Mouse (Mus musculus): Measurements from ENCODE around the gene Lrba.

The Lrba gene

DNA sequence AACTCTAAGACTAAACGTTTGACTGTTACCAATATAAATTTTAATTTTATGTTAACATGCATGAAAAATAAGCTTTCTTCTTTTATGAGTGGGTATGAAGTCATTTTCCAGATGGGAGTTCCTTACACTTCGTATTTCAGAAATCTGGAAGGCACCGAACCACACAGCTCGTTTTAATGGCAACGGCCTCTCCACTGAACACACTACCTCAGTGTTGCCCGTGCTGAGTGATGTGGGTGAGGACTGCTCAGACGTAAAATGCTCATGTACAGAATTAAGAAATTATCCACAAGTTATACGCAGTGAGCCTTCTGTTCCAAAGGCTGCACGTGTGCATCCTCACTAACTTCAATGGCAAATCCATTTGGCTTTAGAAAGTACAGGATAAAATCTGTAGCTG is 582.4 kb downstream of the Lrba start:
- DNase-seq: no peak

DNA sequence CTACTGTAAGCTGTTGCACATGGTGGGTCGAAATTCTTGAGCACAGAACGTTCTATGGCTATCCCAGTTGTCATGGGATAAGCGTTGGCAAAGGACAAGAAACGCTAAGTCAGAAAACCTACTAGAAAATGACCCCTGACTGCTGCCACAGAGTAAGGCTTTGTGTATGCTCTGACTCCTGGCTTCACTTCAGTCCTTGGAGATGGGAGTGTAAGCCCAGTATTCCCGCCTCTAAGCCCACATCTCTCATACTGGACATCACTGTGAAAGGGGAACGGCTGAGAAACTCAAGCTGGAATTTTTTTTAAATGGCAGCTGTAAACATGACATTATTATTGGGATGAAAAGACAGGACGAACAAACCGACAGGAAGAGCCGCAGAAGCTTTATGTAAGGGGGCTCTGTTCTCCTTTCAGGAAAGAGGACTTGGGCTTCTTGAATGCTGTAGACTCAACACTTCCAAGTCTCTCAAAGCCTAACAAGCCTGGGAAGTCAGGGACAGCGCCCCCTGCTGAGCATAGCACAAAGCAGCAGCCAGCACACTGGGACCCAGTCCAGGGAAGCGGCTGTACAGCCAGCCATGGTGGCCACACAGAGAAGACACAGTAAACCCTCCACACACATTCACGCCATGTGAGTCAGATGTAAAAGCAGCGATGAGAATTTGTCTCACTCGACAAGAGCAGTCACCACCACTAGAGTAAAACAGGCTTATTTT is 583.4 kb downstream of the Lrba start:
- peak; percentile 75 for DNase-seq

DNA sequence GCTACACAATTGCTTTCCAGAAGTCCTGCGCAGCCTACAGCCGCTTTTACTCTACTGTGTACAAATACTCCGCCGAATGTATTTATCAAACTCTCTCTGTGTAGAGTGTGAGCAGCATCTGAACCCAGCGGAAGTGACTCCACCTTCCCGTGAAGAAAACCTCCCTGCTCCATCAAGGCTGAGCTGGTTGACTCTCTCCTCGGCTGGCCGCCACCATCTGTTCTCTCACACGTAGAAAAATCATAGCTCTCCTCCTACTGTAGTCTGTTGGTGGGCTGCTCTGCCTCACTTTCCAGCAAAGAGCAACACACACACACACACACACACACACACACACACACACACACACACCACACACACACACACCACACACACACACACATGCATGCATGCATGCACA is 584.7 kb downstream of the Lrba start:
- no peak for DNase-seq

DNA sequence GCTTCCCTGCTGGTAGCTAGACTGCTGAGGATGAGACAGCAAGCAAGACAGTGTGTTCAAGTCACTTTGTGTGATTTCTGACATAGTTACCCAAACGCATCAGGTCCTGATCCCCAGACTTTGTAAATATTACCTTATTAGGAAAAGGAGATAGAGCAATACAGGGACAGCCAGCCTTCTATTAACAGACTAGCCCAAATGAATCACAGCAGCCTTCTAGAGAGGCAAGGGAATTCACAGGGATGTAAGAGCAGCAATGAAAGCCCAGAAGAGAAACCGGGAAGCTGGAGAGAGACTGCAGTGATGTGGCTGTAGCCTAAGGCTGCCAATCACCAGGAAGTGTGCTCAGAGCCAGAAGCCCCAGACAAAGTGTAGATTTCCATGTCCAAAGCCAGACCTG is 585.2 kb downstream of the Lrba start:
- no peak for DNase-seq

DNA sequence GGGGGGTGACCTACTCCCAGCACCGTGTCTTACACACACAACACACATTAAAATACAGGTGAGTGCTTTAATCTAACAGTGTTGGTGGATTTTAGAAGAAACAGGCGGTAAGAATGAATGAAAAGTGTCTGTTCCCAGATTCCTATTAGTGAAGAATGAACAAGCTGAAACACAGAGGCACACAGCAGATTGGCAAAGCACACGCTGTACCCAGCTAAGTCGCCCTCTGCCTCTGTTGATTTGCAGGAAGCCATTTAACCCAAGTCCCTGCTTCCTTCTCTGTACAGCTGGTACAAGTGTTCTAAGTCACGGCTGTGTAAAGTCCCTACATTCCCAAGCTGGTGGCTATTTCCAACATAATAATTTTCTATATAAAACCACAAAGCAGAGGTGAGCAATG is 586.4 kb downstream of the Lrba start:
- no peak for DNase-seq

DNA sequence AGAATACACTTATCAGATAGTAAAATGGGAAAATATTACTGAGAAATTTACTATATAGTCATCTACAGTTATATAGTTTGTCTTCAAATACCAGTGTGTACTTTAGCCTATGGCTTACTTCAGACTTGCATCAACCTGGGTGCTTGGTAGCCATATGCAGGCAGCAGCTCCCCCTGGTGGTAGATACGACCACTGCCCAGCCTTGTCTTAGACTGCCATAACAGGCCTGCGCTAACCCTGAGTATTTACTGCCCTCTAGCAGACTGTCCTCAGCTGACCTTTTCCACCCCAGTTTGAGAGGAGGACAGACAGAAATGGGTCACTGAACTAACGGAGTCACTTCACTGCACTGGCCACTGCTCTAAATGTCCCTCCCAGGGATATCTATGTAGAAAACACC is 588.2 kb downstream of the Lrba start:
- peak; percentile 85 for DNase-seq

DNA sequence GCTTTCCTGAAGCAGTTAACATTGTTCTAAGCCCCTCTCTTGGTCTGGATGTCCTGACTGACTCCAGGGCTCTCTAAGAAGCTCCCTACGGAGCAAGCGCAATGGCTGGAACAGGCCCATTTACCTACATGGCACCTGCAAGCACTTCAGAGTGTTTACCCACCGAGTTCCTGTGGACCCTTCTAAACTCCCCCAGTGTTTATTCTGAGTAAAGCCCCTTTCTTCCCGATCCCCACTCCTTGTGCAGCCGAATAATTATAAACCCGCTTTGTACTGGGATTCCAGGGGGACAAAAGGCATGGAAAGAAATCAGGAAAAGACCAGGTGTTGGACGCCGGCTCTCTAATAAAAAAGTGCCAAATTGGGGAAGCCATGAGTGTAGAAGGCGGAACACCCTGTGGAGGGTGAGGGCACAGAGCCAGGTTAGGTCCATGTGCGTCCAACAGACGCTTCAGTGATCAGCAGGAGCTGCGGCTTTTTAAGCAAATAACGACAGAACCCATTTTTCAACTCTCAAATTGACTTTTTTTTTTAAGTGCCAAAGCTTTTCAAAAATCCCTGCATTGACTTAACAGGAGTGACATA is 593.6 kb downstream of the Lrba start:
- DNase-seq: peak; percentile 82

DNA sequence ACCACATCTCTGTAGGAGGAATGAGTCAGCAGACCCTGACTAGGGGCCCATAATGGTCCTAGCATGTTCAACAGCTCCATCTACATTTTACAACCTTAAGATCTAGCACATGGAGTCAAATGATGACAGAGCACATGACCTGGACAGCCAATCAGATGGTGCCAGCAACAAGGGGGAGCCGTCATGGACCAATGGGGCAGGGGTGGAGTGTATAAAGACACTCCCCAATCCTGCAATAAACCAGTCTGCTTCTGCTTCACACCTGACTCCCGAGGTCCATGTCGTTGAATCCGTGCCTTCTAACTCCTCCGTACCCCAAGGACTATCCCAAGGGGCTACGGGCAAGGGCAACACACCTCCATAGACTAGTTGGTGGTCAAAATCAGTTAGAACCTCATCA is 594.9 kb downstream of the Lrba start:
- DNase-seq: no peak

DNA sequence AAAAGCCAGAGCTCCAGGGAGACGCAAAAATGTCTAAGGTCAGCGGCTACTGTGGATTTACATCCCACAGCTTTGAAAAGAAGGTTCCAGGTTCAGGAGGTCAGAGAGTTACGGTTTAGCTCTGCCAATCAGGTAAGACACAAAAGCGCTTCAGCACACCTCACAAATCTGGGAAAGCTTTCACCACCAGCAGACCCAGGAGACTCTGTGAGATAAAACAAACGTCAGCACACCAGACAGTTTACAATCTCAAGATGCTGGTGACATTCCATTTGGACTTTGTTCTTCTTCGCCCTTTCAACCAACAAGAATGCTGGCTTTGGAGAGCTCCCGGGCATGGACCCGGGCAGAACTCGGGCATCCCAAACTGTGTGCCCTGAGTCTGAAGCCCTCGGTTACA is 595.9 kb downstream of the Lrba start:
- DNase-seq: no peak

DNA sequence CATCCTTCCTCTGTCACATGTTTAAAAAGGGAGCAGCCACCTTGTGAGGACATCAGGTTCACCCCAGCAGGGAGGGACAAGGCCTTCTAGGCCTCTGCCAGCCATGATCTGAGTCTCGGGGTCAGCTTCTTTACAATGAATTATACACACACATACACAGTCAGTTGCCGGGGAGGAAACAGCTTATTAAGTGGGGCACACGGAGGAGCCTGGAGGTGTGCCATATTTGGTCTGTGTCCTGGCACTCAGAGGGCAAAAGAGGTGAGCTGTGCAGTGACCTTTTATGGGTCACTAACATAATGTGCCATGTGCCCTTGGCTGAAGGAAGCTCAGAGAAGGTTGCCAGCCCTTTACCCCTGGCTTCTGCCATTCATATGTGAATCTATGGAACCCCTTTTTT is 596.9 kb downstream of the Lrba start:
- peak; percentile 57 for DNase-seq

DNA sequence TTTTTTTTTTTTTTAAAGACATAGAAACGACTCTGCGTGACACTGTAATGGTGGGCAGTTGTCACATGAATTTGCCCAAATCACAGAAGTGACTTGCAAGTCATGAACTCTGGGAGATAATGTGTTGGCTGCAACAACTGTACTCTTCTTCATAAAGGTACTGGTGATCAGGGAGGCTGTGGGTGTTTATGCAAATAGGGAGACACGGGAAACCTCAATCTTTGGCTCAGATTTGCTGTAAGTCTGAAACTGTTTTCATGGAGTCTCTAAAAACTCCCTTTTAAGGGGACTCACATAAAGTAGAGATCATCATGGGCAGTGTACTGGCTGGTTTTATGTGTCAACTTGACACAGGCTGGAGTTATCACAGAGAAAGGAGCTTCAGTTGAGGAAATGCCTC is 603.0 kb downstream of the Lrba start:
- DNase-seq: no peak

DNA sequence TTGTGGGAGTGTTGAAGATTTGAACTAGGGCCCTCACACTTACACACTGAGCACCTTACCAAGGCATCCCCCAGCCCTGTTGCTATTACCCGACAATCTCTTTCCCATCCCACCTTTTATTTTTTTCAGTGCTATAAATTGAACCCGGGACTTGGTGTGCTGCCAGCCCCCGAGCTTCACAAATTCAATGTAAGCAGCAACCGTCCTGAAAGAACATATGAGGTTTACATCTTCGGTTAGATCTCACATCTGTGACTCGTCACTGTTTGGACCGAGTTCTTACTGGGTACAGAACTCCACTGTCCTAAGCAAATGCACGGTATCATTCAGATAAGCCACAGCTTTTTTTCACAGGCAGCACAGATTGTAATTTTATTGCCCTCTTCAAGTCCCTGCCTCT is 607.6 kb downstream of the Lrba start:
- no peak for DNase-seq

Measured in cerebellum, adult 9-10 months (tissue).